Mouse (Mus musculus) embryonic facial prominence, embryonic 14.5 days (tissue): ENCODE measurements around the gene Lpin3. TPM values are rescaled to one million over a fixed set of nuclear protein-coding genes. Genes with fewer than 3 reads are reported as not detected.

Source experiments
- ATAC-seq: fragments of 200-750 bp; cut with Nextera tagmentation; 2 replicates; pipeline ENCODE4 v1.8.0; 2017; ENCODE audit warnings: low read depth, moderate number of reproducible peaks, moderate TSS enrichment
- DNase-seq: peaks from one replicate; pipeline ENCODE4 v3.0.0-alpha.2; 2015; ENCODE audit warnings: low spot score
- H3K27ac ChIP-seq: fragments of 300-500 bp; sonication (generic); replicated peaks from 2 replicates; pipeline ENCODE4 v1.5.1; 2014; ENCODE audit warnings: low read depth, mild to moderate bottlenecking, low read length, moderate library complexity
- H3K27me3 ChIP-seq: fragments of 300-500 bp; sonication (generic); replicated peaks from 2 replicates; pipeline ENCODE4 v1.6.1; 2014; ENCODE audit warnings: low read length; ENCODE audit not compliant: control insufficient read depth, insufficient read depth
- H3K36me3 ChIP-seq: fragments of 300-500 bp; sonication (generic); 2 replicates; pipeline ENCODE4 v1.6.1; 2014; ENCODE audit warnings: low read length, mixed read lengths; ENCODE audit not compliant: control insufficient read depth, insufficient read depth
- H3K4me1 ChIP-seq: fragments of 300-500 bp; sonication (generic); 2 replicates; pipeline ENCODE4 v1.6.1; 2014; ENCODE audit warnings: antibody characterized with exemption, low read length; ENCODE audit not compliant: control insufficient read depth, insufficient read depth
- H3K4me2 ChIP-seq: fragments of 300-500 bp; sonication (generic); 2 replicates; pipeline ENCODE4 v1.6.1; 2014; ENCODE audit warnings: low read depth, mild to moderate bottlenecking, low read length, moderate library complexity, mixed read lengths
- H3K4me3 ChIP-seq: fragments of 300-500 bp; sonication (generic); 2 replicates; pipeline ENCODE4 v1.5.1; 2014; ENCODE audit warnings: low read depth, mild to moderate bottlenecking, low read length
- H3K9ac ChIP-seq: fragments of 300-500 bp; sonication (generic); 2 replicates; pipeline ENCODE4 v1.6.1; 2014; ENCODE audit warnings: low read depth, mild to moderate bottlenecking, low read length, moderate library complexity, mixed read lengths
- H3K9me3 ChIP-seq: fragments of 300-500 bp; sonication (generic); 2 replicates; pipeline ENCODE4 v1.6.1; 2016; ENCODE audit warnings: low read length; ENCODE audit not compliant: control insufficient read depth
- WGBS: fragments of 180-500 bp; shearing (Covaris S2); extraction: QIAGEN DNeasy Blood & Tissue Kit; methylation state at CpG from one replicate; pipeline ENCODE4 v1.1.7; 2014; 5-methylcytosine and 5-hydroxymethylcytosine counted together
- polyA plus RNA-seq: library from polyadenylated mRNA; unstranded; fragments of >200 nt; fragmentation: Nextera tagmentation; extraction: Ambion mirVana; gene quantifications from 2 replicates; pipeline ENCODE4 v1.2.1, GENCODE M21; 2014

Lpin3 gene
- polyA plus RNA-seq, 1 experiment from 2014 or later: 1.1 TPM

- Histone ChIP-seq H3K4me2 (no peak overlapping the region), H3K4me3 (no peak overlapping the region), H3K9ac (no peak overlapping the region), H3K36me3 (peaks cover 87% of the 10 kb centered on the region), H3K27me3 (no peaks in the 10 kb centered on the region), H3K9me3 (no peaks in the 10 kb centered on the region), H3K4me1 (no peaks in the 10 kb centered on the region), H3K27ac (no peak overlapping the region)
- no peak for ATAC-seq
- 93% methylated on average over 3 of the region's 3 CpGs for WGBS
- DNase-seq: no peak
Measured at GRCm38 (mm10) chr2:160954541-160954940, 74.1 kb downstream of the Lpin3 start.

- WGBS: 61% methylated on average over 7 of the region's 7 CpGs
- Histone ChIP-seq H3K4me3 (no peak overlapping the region), H3K4me2 (no peak overlapping the region), H3K27me3 (no peaks in the 10 kb centered on the region), H3K27ac (no peak overlapping the region), H3K9me3 (no peaks in the 10 kb centered on the region), H3K36me3 (peaks cover 87% of the 10 kb centered on the region), H3K9ac (no peak overlapping the region), H3K4me1 (no peaks in the 10 kb centered on the region)
- ATAC-seq: 0 out of 2 replicates have a peak, but pooled peaks have one; percentile 35
- peak; percentile 82 for DNase-seq
Measured at GRCm38 (mm10) chr2:160955331-160955730, 74.9 kb downstream of the Lpin3 start.

Other genes starting within 250 kb of the Lpin3 start
- gene Top1, start 234.8 kb upstream of the Lpin3 start, polyA plus RNA-seq: 63.6 and 64.0 TPM in 2 replicates
- gene Plcg1, start 149.4 kb upstream of the Lpin3 start, polyA plus RNA-seq: 50.4 and 54.6 TPM in 2 replicates
- 10.6 and 11.1 TPM in 2 replicates for gene Zhx3, start 7.7 kb upstream of the Lpin3 start, polyA plus RNA-seq
- gene Emilin3, start 31.7 kb downstream of the Lpin3 start, polyA plus RNA-seq: 21.6 and 26.0 TPM in 2 replicates
- 24.2 and 27.8 TPM in 2 replicates for gene Chd6, start 228.4 kb downstream of the Lpin3 start, polyA plus RNA-seq